Mouse (Mus musculus): ENCODE measurements around the gene Peli1.

GRCm38 (mm10) chr11:21166495-21167096 lies 75.5 kb downstream of the Peli1 start:
- TF ChIP-seq CTCF (IDR thresholded peaks at IDR 0.05; ENCODE audit: extremely low read depth, insufficient read depth, insufficient read length, insufficient replicate concordance): no peak
- TF ChIP-seq POLR2A (IDR thresholded peaks at IDR 0.05; ENCODE audit: low read depth, low read length): no peak

Data from spleen, adult 2 months (tissue).